Mouse (Mus musculus) right cerebral cortex, postnatal 10 days (tissue): ENCODE data around the gene Flnb.

Source experiments
- DNase-seq, 2 experiments: peaks; one replicate each; pipeline ENCODE4 v3.0.0; 2021; ENCODE audit warnings: low spot score in 2 of 2

The Flnb gene

GRCm38 (mm10) chr14:7899986-7900385 lies 82.2 kb downstream of the Flnb start:
- no peak for DNase-seq

- DNase-seq: peak; percentile 62 to 74
Measured at GRCm38 (mm10) chr14:7900481-7901049, 82.8 kb downstream of the Flnb start.

DNA sequence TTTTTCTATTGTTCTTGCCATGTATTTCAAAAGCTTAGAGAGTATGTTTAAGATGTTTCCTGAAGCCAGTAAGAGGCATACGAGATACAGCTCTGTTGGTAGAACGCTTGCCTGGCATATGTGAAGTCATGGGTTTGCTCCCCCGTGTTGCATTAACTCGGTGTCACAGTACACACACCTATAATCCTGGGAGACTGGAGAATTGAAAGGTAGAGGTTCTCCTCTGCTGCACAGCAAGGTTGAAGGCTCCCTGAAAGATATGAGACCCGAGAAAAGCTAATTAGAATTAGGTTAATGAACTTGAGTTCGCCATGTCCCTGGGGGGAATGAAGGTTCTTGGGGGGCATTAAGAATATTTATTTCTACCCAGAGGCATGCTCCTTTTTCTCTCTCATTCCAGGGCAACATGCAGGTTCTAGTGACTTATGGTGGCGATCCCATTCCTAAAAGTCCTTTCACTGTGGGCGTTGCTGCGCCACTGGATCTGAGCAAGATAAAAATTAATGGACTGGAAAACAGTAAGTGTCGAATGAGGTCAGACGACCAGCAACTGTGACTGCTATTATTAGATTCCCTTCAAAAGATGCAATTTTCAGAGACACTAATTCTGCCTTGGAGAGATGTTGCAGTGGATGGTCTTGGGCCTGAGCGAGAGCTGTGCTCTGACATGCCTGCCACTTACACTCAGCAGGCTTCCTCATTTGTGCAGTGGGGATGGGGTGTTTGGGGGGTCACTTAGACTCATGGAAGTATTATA lies 83.9 kb downstream of the Flnb start:
- no peak for DNase-seq

DNA sequence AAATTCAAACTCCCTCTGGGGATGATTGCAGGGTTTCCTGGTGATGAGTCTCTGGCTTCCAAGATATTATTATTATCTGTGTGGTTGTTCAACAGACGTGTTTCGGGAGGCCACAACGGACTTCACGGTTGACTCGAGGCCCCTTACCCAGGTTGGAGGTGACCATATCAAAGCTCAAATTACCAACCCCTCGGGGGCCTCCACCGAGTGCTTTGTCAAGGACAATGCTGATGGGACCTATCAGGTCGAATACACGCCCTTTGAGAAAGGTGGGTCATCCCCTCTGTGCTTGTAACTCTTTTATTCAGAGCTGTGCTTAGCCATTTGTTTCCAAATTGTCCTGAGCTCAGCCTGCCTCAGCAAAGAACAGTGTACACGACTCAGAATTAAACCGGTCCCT lies 89.3 kb downstream of the Flnb start:
- no peak for DNase-seq

DNA sequence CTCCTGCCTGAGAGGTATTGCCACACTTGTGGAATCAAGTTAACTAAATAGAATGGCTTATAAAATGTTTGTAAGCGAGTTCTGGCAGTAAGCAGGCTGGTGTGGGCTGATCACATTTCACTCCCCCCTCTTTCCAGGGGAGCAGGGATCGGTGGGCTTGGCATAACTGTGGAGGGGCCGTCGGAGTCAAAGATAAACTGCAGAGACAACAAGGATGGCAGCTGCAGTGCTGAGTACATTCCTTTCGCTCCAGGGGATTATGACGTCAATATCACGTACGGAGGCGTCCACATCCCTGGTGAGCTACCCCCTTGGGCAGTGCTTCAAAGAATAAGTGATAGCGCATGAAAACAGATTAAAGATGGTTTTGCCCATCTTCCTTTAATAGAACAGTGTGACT lies 91.7 kb downstream of the Flnb start:
- DNase-seq: no peak

GRCm38 (mm10) chr14:7913842-7914241 lies 96.1 kb downstream of the Flnb start:
- peak in 1 of 2 experiments; percentile 46 for DNase-seq

GRCm38 (mm10) chr14:7914461-7914860 lies 96.7 kb downstream of the Flnb start:
- no peak for DNase-seq

- DNase-seq: no peak
Measured at GRCm38 (mm10) chr14:7918150-7918991, 100.6 kb downstream of the Flnb start.

DNA sequence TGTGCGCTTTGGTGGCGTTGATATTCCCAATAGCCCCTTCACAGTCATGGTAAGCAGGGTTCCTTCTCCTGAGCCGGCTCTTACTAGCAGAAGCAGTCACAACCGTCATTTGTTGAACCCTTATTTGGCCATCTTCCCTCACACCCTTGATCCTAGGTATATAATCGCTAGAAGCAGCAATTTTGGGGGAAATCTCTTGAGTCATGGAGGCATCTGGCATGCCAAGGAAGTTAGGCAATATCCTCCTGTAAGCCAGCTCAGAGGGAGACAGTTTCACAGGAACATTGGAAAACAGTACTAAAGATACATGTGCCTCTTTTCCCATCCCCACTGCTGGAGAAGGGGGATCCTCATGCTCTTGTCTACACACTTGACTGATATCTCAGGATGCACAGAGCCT lies 101.6 kb downstream of the Flnb start:
- no peak for DNase-seq

DNA sequence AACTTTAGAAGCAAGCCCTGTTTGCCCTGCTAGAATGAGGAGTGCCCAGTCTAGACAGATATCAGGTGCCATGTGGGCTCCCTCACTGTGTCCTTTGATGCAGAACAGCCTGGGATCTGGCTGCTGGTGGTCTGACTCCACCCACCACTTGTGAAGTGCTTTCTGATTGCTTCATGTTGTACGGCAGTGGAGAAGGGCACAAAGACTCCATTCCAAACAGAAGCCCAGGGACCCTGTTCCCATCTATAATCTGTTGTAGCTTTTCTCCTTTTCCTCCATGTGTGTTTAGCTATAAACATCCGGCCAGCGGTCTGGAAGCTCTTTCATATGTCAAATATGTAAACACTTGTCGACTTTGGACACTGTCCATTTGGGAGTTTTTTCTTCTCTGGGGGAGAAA lies 102.2 kb downstream of the Flnb start:
- no peak for DNase-seq

- no peak for DNase-seq
Measured at GRCm38 (mm10) chr14:7921459-7921858, 103.7 kb downstream of the Flnb start.

DNA sequence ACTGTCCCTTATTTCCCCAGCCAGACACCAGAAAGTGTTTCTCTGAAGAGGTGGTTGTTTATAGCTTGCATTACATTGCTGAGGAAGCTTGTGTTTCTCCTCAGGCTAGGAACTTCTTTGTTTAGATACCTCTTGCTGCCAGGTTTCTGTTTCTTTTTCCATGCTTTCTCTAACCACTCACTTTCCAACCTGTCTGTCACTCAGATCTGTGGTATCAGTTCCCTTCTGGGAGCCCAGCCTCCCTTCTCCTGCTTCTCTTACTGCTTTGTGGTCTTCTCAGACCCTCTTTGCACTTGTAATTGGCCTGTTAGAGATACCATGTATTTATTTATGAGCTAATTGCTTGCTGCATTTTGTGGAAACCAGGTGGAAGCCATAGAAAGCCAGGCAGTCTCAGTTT lies 105.9 kb downstream of the Flnb start:
- no peak for DNase-seq

GRCm38 (mm10) chr14:7928362-7928761 lies 110.6 kb downstream of the Flnb start:
- DNase-seq: no peak

DNA sequence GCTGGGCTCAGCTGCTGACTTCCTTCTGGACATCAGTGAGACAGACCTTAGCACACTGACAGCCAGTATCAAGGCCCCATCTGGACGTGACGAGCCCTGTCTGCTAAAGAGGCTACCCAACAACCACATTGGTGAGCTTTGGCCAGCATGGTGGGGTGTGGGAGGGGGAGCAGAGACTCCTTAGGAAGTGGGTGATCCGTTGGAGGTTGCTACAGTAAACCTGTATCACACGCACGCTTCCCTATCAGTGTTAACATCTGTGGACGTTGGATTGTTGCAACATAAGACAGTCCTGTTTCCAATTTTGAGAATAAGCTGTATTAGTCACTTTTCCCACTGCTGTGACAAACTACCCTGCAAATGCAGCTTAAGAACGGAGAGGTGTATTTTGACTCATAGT lies 111.3 kb downstream of the Flnb start:
- no peak for DNase-seq

GRCm38 (mm10) chr14:7932151-7932550 lies 114.4 kb downstream of the Flnb start:
- no peak for DNase-seq

GRCm38 (mm10) chr14:7934166-7934565 lies 116.4 kb downstream of the Flnb start:
- DNase-seq: no peak

DNA sequence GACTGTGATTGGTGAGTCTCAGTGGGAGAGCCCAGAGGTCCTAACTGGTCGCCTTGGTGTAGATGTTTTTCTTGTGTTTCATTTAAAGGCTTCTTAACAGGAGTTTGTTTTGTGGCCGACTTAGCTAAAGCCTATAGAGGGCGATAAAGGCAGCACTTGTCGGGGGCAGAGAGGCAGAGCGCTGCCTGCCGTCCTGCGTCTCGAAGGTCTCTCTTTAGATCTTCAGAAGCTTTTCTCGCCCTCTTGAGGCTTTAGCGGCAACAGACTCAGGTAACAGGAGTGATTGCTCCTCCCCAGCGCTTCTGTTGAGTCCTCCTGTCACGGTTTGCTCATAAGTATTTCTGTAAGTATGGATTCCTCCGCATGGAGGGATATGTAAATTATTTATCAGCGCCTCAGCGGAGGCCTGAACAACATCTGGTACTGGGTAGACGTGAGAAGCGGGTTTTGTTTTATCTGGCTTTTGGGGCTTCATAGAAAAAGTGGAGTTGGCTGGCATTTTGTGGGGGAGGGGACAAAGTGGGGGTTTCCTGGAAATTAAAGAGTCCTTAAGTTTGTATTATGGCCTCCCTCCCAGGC lies 119.4 kb downstream of the Flnb start:
- peak; percentile 51 to 54 for DNase-seq

DNA sequence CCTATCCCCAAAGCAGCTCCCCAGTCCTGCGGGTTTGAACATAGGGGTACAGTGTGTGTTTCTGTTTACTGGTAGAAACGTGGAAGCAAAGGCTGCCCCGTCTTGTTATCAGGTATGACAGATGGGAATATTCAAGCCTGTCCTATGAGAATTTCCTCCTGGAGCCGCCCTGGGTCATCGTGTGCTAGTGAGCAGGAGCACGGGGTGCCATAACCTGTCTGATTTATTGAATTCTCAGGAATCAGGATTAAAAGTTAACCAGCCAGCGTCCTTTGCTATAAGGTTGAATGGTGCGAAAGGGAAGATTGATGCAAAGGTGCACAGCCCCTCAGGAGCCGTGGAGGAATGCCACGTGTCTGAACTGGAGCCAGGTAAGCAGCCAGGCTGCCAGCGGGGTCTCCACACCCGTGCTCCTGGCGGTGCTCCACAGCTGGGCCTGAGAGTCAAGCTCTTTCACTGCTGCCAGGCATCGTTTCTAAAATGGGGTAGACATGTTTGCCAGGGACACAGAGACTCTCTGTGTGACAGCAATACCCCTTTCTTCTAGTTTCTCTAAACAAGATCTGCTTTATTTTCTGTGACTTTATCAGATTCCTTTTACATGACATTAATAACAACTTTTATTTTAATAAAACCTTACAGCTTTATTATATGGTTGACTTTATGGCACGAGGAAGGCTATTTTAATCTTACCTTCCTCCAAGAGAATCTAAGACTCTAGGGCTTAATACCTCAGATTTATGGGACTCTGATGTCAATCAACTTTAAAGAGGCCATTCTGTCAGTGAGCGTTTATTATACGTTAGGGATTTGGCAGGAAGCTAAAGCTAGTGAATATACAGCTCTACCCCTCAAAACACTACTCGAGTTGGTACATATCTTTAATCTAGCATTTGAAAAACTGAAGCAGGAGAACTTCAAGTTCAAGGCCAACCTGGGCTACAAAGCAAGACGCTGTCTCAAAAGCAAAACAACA lies 121.3 kb downstream of the Flnb start:
- peak in 1 of 2 experiments; percentile 62 for DNase-seq

DNA sequence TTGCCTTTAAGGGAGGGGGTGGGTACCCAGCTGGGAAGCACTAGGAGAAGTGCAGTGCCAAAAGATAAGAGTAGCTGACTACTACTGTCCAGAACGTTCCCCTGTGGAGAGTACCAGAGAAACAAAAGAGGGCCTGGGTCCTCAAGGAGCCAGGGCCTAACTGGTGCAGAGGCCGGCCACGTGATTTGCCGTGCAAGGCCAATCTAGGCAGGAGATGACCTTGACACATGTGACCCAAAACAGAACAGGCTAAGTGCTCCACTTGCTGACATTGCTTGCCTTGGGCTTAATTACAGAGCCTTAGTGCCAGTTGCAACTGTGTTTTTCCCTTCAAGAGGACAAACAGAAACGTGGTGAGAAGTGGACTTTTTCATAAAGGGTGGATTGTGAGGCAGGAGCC lies 123.7 kb downstream of the Flnb start:
- DNase-seq: no peak

DNA sequence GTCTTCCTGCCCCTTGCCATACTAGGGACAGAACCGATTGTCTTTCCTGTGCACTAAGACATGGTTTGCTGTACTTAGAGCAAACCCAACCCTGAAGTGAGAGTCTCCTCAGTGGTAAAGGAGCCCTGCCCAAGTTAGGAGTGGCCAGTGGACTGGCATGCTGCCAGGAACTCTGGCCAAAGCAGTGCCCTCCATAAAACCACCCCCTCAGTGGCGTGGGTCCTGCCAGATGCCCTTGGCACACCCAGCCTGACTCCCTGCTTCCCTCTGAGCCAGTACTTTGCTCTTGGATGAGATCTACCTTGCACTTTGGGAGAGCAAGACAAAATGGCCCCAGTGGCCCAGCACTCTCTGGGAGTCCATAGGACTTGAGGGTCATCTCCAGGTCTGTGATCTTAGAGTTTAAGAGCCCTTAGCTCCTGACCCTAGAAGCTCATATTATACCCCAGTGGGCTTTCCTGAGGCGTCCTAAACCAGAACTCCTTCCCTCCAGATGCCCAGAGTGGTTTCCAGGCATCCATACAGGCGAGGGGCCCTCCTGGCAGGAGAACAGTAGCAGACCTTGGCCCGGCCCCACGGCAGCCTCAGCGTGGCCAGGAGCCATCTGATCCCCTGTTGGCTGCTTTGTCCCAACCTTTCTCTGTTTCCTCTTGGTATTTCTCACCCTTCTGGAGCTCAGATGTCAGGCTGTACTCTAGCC lies 125.5 kb downstream of the Flnb start:
- DNase-seq: peak in 1 of 2 experiments; percentile 63

DNA sequence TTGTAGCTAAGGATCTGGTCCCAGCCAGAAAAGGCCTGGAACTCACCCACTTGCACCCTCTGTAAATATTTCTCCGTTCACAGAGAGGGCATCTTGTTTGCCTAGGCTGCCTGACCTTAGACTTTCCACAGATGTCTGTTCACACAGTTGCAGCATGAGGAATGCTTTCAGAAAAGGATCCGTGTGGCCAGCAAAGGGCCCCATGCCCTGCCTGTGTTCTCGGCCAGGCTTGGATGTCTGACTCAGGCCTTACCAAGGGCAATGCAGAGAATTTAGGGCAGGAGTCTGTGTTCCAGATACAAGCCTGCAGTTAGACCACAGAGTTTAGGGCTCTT lies 126.0 kb downstream of the Flnb start:
- DNase-seq: no peak
